Mouse (Mus musculus): ENCODE results near the gene Rgs13. TPM values are rescaled to one million over a fixed set of nuclear protein-coding genes. Genes with fewer than 3 reads are reported as not detected.

Rgs13 gene
- total RNA-seq, 2 experiments from 2014 or later = not detected

Other genes starting within 250 kb of the Rgs13 start
- 9.0 and 12.7 TPM in 2 replicates for gene Rgs2, start 173.2 kb downstream of the Rgs13 start, total RNA-seq (2014; fragmentation: Nextera tagmentation)
- 32.5 and 55.4 TPM in 2 replicates for gene Rgs2, start 173.2 kb downstream of the Rgs13 start, total RNA-seq (2017)
- 2.6 and 5.2 TPM in 2 replicates for gene Rgs1, start 71.9 kb upstream of the Rgs13 start, total RNA-seq (2014; fragmentation: Nextera tagmentation)
- 123 and 679 TPM in 2 replicates for gene Rgs1, start 71.9 kb upstream of the Rgs13 start, total RNA-seq (2017)